Mouse (Mus musculus) large intestine, adult 2 months (tissue): Measurements from ENCODE around the gene Pcbd2. TPM values are rescaled to one million over a fixed set of nuclear protein-coding genes. Genes with fewer than 3 reads are reported as not detected.
"Not testable (repeated sequence)": the region's sequence is repeated elsewhere in the genome, so short reads cannot be mapped to it uniquely, and the experiment has no call there.

ENCODE experiments used
- DNase-seq: peaks from one replicate; pipeline ENCODE4 v3.0.0-alpha.2; 2012; ENCODE audit warnings: low read depth, low spot score
- WGBS: fragments of 180-500 bp; shearing (Covaris S2); methylation state at CpG from one replicate; pipeline ENCODE4 v1.1.7; 2018; 5-methylcytosine and 5-hydroxymethylcytosine counted together
- polyA plus RNA-seq: library from polyadenylated mRNA; depleted of rRNA; stranded (reverse); fragments of >200 nt; gene quantifications from 2 replicates; pipeline ENCODE4 v1.2.3, GENCODE M21; 2012; rRNA removed

Pcbd2 gene
- 28.3 and 41.6 TPM in 2 replicates for polyA plus RNA-seq

GRCm38 (mm10) chr13:55727120-55727838 is at the start of gene Pcbd2:
TSS of gene Pcbd2 (plus strand) at chr13:55727368.
- under 1% methylated on average over 73 of the region's 73 CpGs for WGBS
- peak; percentile 33 for DNase-seq

DNA sequence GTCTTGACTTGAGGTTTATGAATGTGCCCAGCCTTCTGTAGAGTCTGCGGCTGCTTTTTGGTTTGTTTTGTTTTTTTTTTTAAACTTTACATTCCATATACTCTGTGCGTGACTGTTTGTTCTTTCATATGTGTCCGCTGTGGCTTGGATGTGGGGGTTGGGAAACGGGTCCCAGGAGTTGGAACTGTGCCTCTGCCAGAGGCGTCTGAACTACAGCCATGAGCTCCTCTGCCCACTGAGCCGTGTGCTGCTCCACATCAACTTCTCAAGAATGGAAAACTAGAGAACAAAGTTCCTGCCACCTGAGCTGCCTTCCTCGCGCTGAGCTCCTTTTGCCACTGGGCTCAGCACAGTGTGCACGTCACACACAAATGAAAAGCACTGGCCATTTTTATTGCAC is 45.0 kb upstream of the Pcbd2 start:
- DNase-seq, result no peak
- 86% methylated on average over 9 of the region's 9 CpGs for WGBS

DNA sequence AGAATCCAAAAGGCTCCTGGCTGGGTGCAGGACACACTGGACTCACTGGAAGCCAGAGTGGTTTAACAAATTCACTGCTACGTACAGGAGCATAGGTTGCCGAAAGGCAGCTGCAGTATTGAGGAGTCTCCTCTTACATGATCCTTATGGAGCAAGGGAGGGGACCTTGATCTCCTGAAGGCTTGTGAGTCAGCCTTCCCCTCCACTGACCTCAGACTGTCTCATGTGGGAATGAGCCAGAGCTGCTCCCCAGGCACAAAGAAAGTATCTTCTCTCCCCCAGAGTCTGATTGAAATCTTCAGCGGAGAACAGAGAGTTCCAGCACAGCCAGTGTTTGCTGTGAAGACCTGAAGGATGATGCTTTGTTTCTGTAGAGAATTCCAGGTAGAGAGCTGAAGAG is 43.6 kb upstream of the Pcbd2 start:
- no peak for DNase-seq
- 91% methylated on average over 3 of the region's 3 CpGs for WGBS

GRCm38 (mm10) chr13:55686107-55686633 is 41.0 kb upstream of the Pcbd2 start:
- WGBS, result 82% methylated on average over 9 of the region's 9 CpGs
- DNase-seq, result no peak

DNA sequence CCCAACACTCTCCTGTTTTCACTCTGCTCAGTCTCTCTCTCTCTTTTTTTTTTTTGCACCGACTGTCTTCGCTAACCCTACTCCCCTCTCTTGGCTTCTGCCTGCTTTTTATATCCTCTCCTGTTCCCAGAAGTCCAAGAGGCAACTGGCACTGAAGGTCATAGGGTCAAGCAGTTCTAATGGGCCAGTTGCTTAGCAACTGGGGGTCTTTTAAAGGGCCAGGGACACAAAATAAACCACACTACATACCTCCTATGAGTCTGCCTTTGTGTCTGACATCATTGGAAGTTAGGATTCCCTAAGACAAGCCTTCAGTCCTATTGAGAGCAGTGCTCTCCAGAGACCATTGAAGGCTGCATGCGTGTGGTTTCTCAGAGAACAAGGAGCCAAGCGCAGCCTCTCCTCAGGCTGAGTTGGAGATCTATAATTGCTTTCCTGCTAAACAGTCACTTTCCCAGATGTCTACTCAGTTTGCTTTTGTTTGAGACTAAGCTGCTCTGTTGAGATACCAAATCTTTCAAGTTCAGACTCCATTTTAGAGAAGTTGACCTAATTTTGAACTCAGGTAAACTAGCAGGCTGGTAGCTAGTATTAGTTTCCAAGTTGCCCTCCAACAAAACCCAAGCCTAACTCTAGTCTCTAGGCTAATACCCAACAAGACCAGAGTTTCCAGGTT is 39.1 kb upstream of the Pcbd2 start:
- WGBS, result 42% methylated on average over 4 of the region's 4 CpGs
- DNase-seq, result no peak

DNA sequence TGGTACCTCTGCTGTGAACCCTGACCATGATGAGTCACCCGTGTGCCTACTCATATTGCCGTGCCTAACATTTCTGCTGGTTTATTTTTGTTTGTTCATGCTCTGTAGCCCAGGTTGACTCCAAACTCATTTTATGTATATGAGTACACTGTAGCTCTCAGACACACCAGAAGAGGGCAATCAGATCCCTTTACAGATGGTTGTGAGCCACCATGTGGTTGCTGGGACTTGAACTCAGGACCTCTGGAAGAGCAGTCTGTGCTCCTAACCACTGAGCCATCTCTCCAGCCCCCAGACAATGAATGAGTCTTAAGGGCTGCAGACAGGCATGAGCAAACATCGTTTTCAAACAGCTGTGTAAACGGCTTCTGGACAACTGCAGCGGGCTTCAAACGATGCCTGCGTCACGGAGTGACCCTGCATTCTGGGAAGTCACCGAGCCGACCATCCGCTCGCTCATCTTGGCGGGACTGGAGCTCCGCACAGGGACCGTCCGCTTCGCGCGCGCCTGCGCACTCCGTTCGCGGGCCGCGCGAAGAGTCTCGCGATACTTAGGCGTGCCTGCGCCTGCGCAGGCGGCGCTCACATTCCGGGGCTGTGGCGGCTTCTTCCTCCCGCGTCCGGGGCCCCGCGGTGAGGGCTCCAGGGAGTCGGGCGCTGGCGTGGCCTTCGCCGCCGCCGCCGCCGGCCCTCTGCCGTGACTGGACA is 34.5 kb upstream of the Pcbd2 start, which contains the start of gene B230219D22Rik:
TSS of gene B230219D22Rik (plus strand) at position 590 of the 708 bp plus-strand sequence.
- peak; percentile 53 for DNase-seq
- WGBS, result under 1% methylated on average over 51 of the region's 51 CpGs

GRCm38 (mm10) chr13:55693243-55693721 is 33.9 kb upstream of the Pcbd2 start:
- no peak for DNase-seq
- under 1% methylated on average over 68 of the region's 70 CpGs for WGBS

DNA sequence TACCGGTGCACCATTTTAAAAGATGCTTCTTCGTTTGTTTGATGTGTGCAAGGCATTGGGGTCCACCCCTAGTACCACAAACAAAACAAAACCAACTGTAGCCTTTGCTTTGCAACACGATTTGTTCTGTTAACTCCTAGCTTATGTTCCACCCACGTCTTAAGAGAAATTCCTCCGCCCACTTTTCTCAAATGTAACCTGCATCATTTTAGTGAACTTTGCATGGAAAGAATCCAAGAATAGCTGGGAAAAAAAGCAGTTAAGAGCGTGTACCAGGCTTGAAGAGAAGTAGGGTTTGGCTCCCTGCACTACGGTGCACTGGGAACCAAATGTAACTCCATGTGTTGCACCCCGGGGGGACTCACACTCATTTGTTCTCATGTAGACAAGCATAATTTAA is 33.1 kb upstream of the Pcbd2 start:
- 4% methylated on average over 8 of the region's 8 CpGs for WGBS
- DNase-seq, result no peak

GRCm38 (mm10) chr13:55695989-55696388 is 31.2 kb upstream of the Pcbd2 start:
- not testable (repeated sequence) for DNase-seq
- 78% methylated on average over 1 of the region's 3 CpGs for WGBS

DNA sequence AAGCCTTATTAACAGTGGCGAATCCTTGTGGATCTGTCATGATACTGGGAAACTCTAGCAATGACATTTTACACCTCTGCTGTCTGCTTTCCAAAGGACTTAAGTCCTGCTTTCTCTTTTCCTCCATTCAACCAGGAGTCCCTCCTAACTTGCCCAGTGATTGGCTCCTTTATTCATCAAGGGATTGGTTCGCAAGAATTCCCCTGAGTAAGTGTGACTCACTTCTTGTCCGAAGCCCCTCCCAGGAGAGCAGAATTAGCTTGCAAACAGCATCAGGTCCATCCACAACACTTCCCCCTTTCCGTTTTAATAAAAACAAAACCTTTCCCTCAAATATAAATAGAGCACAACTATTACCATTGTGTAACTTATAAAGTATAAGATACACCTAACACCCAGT is 22.9 kb upstream of the Pcbd2 start:
- 80% methylated on average over 4 of the region's 4 CpGs for WGBS
- DNase-seq, result no peak

- 90% methylated on average over 3 of the region's 3 CpGs for WGBS
- no peak for DNase-seq
These were observed 14.3 kb upstream of the Pcbd2 start for GRCm38 (mm10) chr13:55712846-55713245.

DNA sequence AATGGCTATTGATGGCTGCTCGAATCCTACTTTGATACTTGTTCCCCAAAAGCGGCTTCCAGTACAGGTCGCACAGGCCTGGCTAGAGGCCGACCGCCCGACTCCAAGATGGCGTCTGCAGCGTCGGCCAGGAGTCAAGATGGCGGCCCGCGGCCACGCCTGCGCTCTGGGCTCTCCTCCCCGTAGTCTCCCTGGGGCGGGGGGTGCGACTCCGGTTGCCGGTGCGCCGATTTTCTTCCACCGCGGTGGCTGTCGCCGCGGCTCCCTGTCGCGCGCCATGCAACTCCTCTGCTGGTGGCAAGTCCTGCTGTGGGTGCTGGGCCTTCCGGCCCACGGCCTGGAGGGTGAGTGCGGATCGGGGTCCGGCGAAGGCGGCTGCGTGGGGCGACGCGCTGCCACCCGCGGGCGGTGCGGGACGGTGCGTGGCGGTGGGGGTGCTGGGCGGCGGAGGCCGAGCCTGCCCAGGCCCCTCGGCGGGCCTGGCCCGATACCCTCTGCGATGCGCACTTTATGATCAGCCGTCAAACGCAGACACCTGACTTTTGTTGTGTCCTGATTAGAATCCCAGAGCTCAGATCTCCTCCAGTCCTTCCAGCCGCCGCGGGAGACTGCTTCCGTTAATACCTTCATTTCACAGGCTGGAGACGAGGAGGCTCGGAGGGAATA is 12.5 kb upstream of the Pcbd2 start, which contains the start of gene Txndc15:
TSS of gene Txndc15 (plus strand) at position 150 of the 666 bp plus-strand sequence.
- WGBS, result under 1% methylated on average over 63 of the region's 63 CpGs
- DNase-seq, result no peak

DNA sequence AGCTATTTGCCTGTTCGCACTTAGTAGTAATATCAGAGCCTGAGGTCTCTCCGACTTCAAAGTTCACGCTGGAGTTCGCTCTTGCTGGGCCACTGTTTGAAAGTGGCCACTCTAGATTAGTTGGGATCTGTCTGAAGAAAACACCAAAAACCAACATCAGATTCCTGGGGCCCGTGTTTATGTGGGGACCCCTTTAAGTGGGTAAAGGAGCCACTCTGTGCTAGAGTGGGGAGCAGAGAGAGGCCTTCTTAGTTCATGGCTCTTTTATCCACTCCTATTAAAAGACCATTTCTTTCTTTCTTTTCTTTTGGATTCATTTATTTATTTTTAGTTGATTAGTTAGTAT is 12.0 kb upstream of the Pcbd2 start:
- DNase-seq, result no peak
- under 1% methylated on average over 5 of the region's 5 CpGs for WGBS

GRCm38 (mm10) chr13:55715908-55716510 is 11.2 kb upstream of the Pcbd2 start:
- 84% methylated on average over 7 of the region's 7 CpGs for WGBS
- DNase-seq, result no peak

GRCm38 (mm10) chr13:55721516-55721915 is 5.7 kb upstream of the Pcbd2 start:
- WGBS, result 82% methylated on average over 8 of the region's 8 CpGs

GRCm38 (mm10) chr13:55721995-55722394 is 5.2 kb upstream of the Pcbd2 start:
- no peak for DNase-seq
- 85% methylated on average over 2 of the region's 2 CpGs for WGBS

More at GRCm38 (mm10) chr13:55721516-55721915, 5.7 kb upstream of the Pcbd2 start:
- DNase-seq, result no peak

DNA sequence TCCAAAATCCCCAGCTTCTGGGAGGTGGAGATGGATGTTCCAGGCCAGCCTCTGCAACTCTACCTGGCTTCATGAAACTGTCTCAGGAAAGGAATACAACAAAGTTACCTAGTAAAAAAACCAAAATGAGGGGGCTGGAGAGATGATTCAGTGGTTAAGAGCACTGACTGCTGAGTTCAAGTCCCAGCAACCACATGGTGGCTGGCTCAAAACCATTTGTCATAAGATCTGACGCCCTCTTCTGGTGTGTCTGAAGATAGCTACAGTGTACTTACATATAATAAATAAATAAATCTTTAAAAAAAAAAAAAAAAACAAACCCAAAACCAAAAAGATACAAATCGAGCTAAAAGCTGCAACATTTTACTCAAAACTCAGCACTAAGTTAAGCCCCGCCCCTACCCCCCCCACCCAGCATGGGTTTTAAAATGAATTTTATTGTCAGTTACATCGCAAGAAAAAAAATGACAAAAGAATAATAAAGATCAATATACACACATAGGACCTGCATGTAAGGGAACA is 509 bp upstream of the Pcbd2 start:
- DNase-seq, result peak; percentile 13
- 3% methylated on average over 4 of the region's 4 CpGs for WGBS

- WGBS, result under 1% methylated on average over 19 of the region's 19 CpGs
These were observed 671 bp downstream of the Pcbd2 start for GRCm38 (mm10) chr13:55727839-55728238.

DNA sequence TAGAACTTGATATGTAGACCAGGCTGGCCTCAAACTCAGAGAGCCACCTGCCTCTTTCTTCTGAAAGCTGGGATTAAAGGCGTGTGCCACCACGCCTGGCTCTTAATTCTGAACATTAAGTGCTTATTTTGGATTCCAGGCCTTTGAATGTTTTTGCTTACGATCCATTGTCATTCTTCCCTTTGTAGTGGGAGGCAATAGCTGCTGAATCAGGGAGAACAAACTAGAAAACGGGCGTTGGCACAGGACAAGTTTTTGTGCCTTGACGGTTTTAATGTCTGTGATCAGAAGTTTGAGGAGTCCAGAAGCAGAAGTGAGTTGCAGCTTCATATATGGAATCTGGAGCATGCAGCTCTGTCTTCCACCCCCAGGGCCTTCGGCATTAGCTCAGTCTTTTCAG is 3.5 kb downstream of the Pcbd2 start:
- no peak for DNase-seq
- WGBS, result 90% methylated on average over 7 of the region's 7 CpGs

More at GRCm38 (mm10) chr13:55727839-55728238, 671 bp downstream of the Pcbd2 start:
- DNase-seq, result peak; percentile 51
